Mouse (Mus musculus) intestine, embryonic 15.5 days (tissue): ENCODE results near the gene Ufsp1. TPM values are rescaled to one million over a fixed set of nuclear protein-coding genes. Genes with fewer than 3 reads are reported as not detected.

Source experiments
- ATAC-seq: fragments of 200-750 bp; cut with Nextera tagmentation; 2 replicates; pipeline ENCODE4 v1.8.0; 2017; ENCODE audit warnings: moderate TSS enrichment, moderate library complexity
- H3K27ac ChIP-seq: fragments of 300-500 bp; sonication (generic); 2 replicates; pipeline ENCODE4 v1.5.1; 2015; ENCODE audit warnings: mild to moderate bottlenecking, inconsistent platforms
- H3K27me3 ChIP-seq: fragments of 300-500 bp; sonication (generic); replicated peaks from 2 replicates; pipeline ENCODE4 v1.6.1; 2015; ENCODE audit warnings: inconsistent platforms
- H3K36me3 ChIP-seq: fragments of 300-500 bp; sonication (generic); 2 replicates; pipeline ENCODE4 v1.6.1; 2015; ENCODE audit warnings: inconsistent platforms
- H3K4me1 ChIP-seq: fragments of 300-500 bp; sonication (generic); replicated peaks from 2 replicates; pipeline ENCODE4 v1.6.1; 2015; ENCODE audit warnings: inconsistent platforms
- H3K4me2 ChIP-seq: fragments of 300-500 bp; sonication (generic); replicated peaks from 2 replicates; pipeline ENCODE4 v1.6.1; 2015; ENCODE audit warnings: mild to moderate bottlenecking, inconsistent platforms
- H3K4me3 ChIP-seq: fragments of 300-500 bp; sonication (generic); replicated peaks from 2 replicates; pipeline ENCODE4 v1.5.1; 2015; ENCODE audit warnings: inconsistent platforms
- H3K9ac ChIP-seq: fragments of 300-500 bp; sonication (generic); 2 replicates; pipeline ENCODE4 v1.6.1; 2015; ENCODE audit warnings: inconsistent platforms
- H3K9me3 ChIP-seq: fragments of 300-500 bp; sonication (generic); 2 replicates; pipeline ENCODE4 v1.6.1; 2016; ENCODE audit warnings: inconsistent platforms
- WGBS: fragments of 180-500 bp; shearing (Covaris S2); methylation state at CpG from one replicate; pipeline ENCODE4 v1.1.7; 2015; 5-methylcytosine and 5-hydroxymethylcytosine counted together
- polyA plus RNA-seq: library from polyadenylated mRNA; unstranded; fragments of >200 nt; fragmentation: Nextera tagmentation; extraction: Ambion mirVana; gene quantifications from 2 replicates; pipeline ENCODE4 v1.2.1, GENCODE M21; 2015

Ufsp1 gene
- polyA plus RNA-seq, 1 experiment from 2014 or later: 7.8 TPM

GRCm38 (mm10) chr5:137303609-137304008 is 9.2 kb downstream of the Ufsp1 start:
- Histone ChIP-seq H3K9ac (no peak overlapping the region), H3K4me3 (no peak overlapping the region), H3K27me3 (no peaks in the 10 kb centered on the region), H3K4me1 (peaks cover 26% of the 10 kb centered on the region), H3K36me3 (peaks cover 48% of the 10 kb centered on the region), H3K27ac (no peak overlapping the region), H3K4me2 (no peak overlapping the region), H3K9me3 (no peaks in the 10 kb centered on the region)
- 75% methylated on average over 4 of the region's 4 CpGs for WGBS
- no peak for ATAC-seq

- no peaks in the 10 kb centered on the region for H3K27me3 ChIP-seq
- peaks cover 26% of the 10 kb centered on the region for H3K4me1 ChIP-seq
- no peak overlapping the region for H3K4me2 ChIP-seq
- H3K4me3 ChIP-seq: no peak overlapping the region
- H3K36me3 ChIP-seq: peaks cover 48% of the 10 kb centered on the region
- H3K9me3 ChIP-seq: no peaks in the 10 kb centered on the region
- 61% methylated on average over 3 of the region's 3 CpGs for WGBS
- no peak overlapping the region for H3K27ac ChIP-seq
- ATAC-seq: no peak
- H3K9ac ChIP-seq: no peak overlapping the region
Observed at GRCm38 (mm10) chr5:137304165-137304564, 9.7 kb downstream of the Ufsp1 start.

- Histone ChIP-seq H3K4me3 (no peak overlapping the region), H3K4me2 (peak overlapping the region; percentile 58), H3K27me3 (no peaks in the 10 kb centered on the region), H3K36me3 (peaks cover 48% of the 10 kb centered on the region), H3K27ac (no peak overlapping the region), H3K4me1 (peaks cover 26% of the 10 kb centered on the region), H3K9ac (no peak overlapping the region), H3K9me3 (no peaks in the 10 kb centered on the region)
- 47% methylated on average over 4 of the region's 4 CpGs for WGBS
- ATAC-seq: no peak
Observed at GRCm38 (mm10) chr5:137304816-137305215, 10.4 kb downstream of the Ufsp1 start.

- WGBS: 53% methylated on average over 3 of the region's 3 CpGs
- H3K4me2 ChIP-seq: peak overlapping the region; percentile 58
- H3K9me3 ChIP-seq: no peaks in the 10 kb centered on the region
- peak overlapping the region; percentile 91 for H3K4me3 ChIP-seq
- no peak overlapping the region for H3K9ac ChIP-seq
- H3K4me1 ChIP-seq: peaks cover 26% of the 10 kb centered on the region
- H3K36me3 ChIP-seq: peaks cover 48% of the 10 kb centered on the region
- H3K27ac ChIP-seq: no peak overlapping the region
- no peak for ATAC-seq
- no peaks in the 10 kb centered on the region for H3K27me3 ChIP-seq
Observed at GRCm38 (mm10) chr5:137305822-137306221, 11.4 kb downstream of the Ufsp1 start.

GRCm38 (mm10) chr5:137306439-137307005 is 12.1 kb downstream of the Ufsp1 start:
- Histone ChIP-seq H3K27ac (peak overlapping the region; percentile 95), H3K9me3 (no peaks in the 10 kb centered on the region), H3K4me2 (peak overlapping the region; percentile 58), H3K36me3 (peaks cover 42% of the 10 kb centered on the region), H3K4me1 (peaks cover 26% of the 10 kb centered on the region), H3K9ac (peak overlapping the region; percentile 96), H3K4me3 (peak overlapping the region; percentile 91), H3K27me3 (no peaks in the 10 kb centered on the region)
- WGBS: 9% methylated on average over 12 of the region's 12 CpGs
- ATAC-seq: no peak

- Histone ChIP-seq H3K9ac (peak within 1 kb of the TSS; percentile 96), H3K27me3 (no peaks in the 10 kb centered on the region), H3K27ac (peak within 1 kb of the TSS; percentile 95), H3K36me3 (peaks cover 35% of the 10 kb centered on the region), H3K4me1 (peaks cover 32% of the 10 kb centered on the region), H3K4me3 (peak within 1 kb of the TSS; percentile 91), H3K9me3 (no peaks in the 10 kb centered on the region), H3K4me2 (peak within 1 kb of the TSS; percentile 67)
- WGBS: under 1% methylated on average over 72 of the region's 72 CpGs
- ATAC-seq: peak; percentile 91
Observed at GRCm38 (mm10) chr5:137307071-137307912, 12.9 kb downstream of the Ufsp1 start, which contains the start of gene Srrt. TSS of gene Srrt (minus strand) at chr5:137307674.

- Histone ChIP-seq H3K9ac (peak overlapping the region; percentile 96; the same call in 1 of the 2 replicates), H3K4me3 (peak overlapping the region; percentile 91), H3K27ac (peak overlapping the region; percentile 95), H3K27me3 (no peaks in the 10 kb centered on the region), H3K9me3 (no peaks in the 10 kb centered on the region), H3K4me1 (peaks cover 42% of the 10 kb centered on the region), H3K4me2 (peak overlapping the region; percentile 67), H3K36me3 (peaks cover 28% of the 10 kb centered on the region)
- 96% methylated on average over 4 of the region's 4 CpGs for WGBS
- ATAC-seq: no peak
Observed at GRCm38 (mm10) chr5:137308356-137308755, 13.9 kb downstream of the Ufsp1 start.

GRCm38 (mm10) chr5:137313466-137314192 is 19.2 kb downstream of the Ufsp1 start:
- Histone ChIP-seq H3K4me1 (peaks cover 37% of the 10 kb centered on the region), H3K9me3 (no peaks in the 10 kb centered on the region), H3K36me3 (peaks cover 22% of the 10 kb centered on the region), H3K27ac (peak overlapping the region; percentile 91), H3K27me3 (no peaks in the 10 kb centered on the region), H3K4me3 (peak overlapping the region; percentile 64), H3K9ac (peak overlapping the region; percentile 72), H3K4me2 (peak overlapping the region; percentile 78)
- ATAC-seq: peak; percentile 52
- WGBS: 1% methylated on average over 22 of the region's 22 CpGs

- Histone ChIP-seq H3K4me2 (peak within 1 kb of the TSS; percentile 78), H3K27ac (peak within 1 kb of the TSS; percentile 91), H3K27me3 (no peaks in the 10 kb centered on the region), H3K9ac (peak within 1 kb of the TSS; percentile 72), H3K4me3 (peak within 1 kb of the TSS; percentile 64), H3K36me3 (peaks cover 14% of the 10 kb centered on the region), H3K4me1 (peaks cover 37% of the 10 kb centered on the region), H3K9me3 (no peaks in the 10 kb centered on the region)
- ATAC-seq: peak; percentile 90
- 17% methylated on average over 30 of the region's 30 CpGs for WGBS
Observed at GRCm38 (mm10) chr5:137314193-137315083, 20.0 kb downstream of the Ufsp1 start, which contains the start of gene Trip6. TSS of gene Trip6 (minus strand) at chr5:137314404.

- 42% methylated on average over 29 of the region's 30 CpGs for WGBS
- H3K4me1 ChIP-seq: peaks cover 37% of the 10 kb centered on the region
- peak overlapping the region; percentile 91 for H3K27ac ChIP-seq
- H3K9me3 ChIP-seq: no peaks in the 10 kb centered on the region
- ATAC-seq: no peak
- no peak overlapping the region for H3K4me3 ChIP-seq
- H3K36me3 ChIP-seq: peaks cover 6% of the 10 kb centered on the region; the same call in 1 of the 2 replicates
- H3K27me3 ChIP-seq: no peaks in the 10 kb centered on the region
- peak overlapping the region; percentile 78 for H3K4me2 ChIP-seq
- H3K9ac ChIP-seq: peak overlapping the region; percentile 72
Observed at GRCm38 (mm10) chr5:137315084-137315903, 20.9 kb downstream of the Ufsp1 start.

- Histone ChIP-seq H3K27me3 (no peaks in the 10 kb centered on the region), H3K9me3 (no peaks in the 10 kb centered on the region), H3K4me2 (no peak overlapping the region), H3K4me1 (peaks cover 30% of the 10 kb centered on the region), H3K27ac (no peak overlapping the region), H3K4me3 (no peak overlapping the region), H3K9ac (no peak overlapping the region), H3K36me3 (no peaks in the 10 kb centered on the region)
- WGBS: 78% methylated on average over 8 of the region's 8 CpGs
- no peak for ATAC-seq
Observed at GRCm38 (mm10) chr5:137317361-137317760, 22.9 kb downstream of the Ufsp1 start.
